Mouse (Mus musculus): ENCODE measurements around the gene Il18rap. TPM values are rescaled to one million over a fixed set of nuclear protein-coding genes. Genes with fewer than 3 reads are reported as not detected.

The Il18rap gene
- polyA plus RNA-seq (2014; fragmentation: Nextera tagmentation; extraction: Ambion mirVana), result 0.28 and 0.36 TPM in 2 replicates

DNA sequence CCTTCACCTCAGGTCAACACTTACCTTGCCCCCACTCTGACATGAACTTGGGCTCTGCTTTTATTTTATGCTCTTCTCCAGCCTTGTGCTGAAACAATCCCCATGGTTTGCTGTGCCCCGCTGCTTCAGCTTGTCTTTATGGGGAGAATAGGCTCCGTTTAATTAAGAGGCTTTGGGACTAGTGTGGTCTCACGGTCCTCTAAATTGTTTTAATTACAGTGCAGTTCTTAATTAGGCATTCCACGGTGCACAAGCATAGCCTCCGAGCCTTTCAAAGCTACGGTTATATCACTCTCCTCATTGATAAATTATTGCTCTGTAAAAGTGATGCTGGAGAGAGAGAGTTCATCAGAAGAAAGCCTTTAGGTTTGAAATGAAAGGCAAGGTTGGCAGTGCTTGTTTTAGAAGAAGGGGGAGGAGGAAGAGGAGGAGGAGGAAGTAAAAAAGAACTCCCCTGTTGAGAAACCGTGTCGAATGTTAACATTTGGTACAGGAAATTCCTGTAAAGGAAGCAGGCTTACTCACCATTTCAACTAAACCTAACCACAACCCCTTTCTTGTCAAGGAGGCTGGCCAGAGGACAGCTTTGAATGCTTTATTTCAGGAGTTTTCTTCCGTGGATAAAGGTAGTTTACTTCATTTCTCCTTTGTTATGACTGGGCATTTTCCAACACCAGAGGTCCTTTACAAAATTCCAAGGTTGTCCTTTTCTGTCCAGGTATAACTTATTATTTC, at the start of gene Il18rap:
Il18rap (plus strand) TSS at position 512 of the 735 bp plus-strand sequence.
- no peak for DNase-seq (ENCODE audit: low spot score)
- no peaks in the 10 kb centered on the region for H3K27me3 ChIP-seq (replicated peaks; ENCODE audit: control insufficient read depth, insufficient read depth, low read length)

DNA sequence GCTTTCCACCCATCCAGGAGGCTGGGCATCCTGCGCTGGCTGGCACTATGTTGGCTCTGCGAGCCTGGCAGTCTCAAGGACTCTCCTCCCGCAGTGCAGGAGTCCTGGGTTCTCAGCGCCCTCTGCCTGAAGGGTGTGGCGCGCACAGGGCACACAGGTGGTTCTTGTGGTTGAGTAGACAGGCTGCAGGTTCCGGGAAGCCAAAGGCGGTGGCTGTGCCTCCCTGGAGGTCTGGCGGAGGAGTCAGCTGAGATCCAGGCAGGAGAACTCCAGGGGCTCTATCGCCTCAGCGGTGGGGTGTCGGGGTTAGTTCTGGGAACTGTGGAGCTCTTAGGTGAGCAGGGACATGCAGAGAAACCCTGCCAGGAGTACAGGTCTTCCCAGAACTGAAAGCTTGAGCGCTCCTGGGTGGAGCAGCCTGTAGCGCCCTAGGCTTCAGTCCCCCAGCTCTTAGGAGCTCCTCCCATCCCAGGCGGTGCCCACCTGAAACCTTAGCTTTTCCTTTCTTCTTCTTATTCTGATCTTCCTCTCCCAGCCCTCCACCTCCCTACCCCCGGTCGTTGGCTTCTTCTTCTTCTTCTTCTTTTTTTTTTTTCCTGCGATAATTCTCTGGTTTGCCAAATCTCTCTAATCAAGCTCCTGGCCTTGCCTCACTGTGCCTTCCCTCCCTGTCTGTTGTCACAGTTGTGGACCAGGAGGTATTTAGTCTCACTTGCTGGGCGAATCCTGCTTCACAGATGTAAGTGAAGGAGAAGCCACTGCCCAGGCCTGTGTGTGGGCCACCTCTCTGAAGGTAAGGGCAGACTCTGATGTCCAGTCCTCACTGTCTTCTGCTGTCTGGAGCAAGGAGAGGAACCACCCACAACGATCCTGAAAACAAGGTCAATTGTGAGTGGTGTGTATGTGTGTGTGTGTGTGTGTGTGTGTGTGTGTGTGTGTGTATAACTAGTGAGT, 49.4 kb upstream of the Il18rap start, which contains the start of gene Il18r1:
Il18r1 (plus strand) TSS at position 76 of the 954 bp plus-strand sequence.
- H3K4me3 ChIP-seq (ENCODE audit: low read depth, low read length), result no peak within 1 kb of the TSS

More for the DNA sequence above, at the start of gene Il18rap:
- H3K4me2 ChIP-seq (ENCODE audit: low read length), result no peak within 1 kb of the TSS
- H3K36me3 ChIP-seq (ENCODE audit: control insufficient read depth, insufficient read depth, low read length), result no peaks in the 10 kb centered on the region
- no peaks in the 10 kb centered on the region for H3K4me1 ChIP-seq (replicated peaks; ENCODE audit: control insufficient read depth, insufficient read depth, low read length)
- 49% methylated on average over 9 of the region's 9 CpGs for WGBS
- H3K9ac ChIP-seq (ENCODE audit: low read length), result no peak within 1 kb of the TSS
- H3K9me3 ChIP-seq (ENCODE audit: control insufficient read depth, low read length), result no peaks in the 10 kb centered on the region
- H3K27ac ChIP-seq (ENCODE audit: low read depth), result no peak within 1 kb of the TSS
- ATAC-seq (replicated peaks; ENCODE audit: low FRiP score, low TSS enrichment, low read depth), result no peak
- no peak within 1 kb of the TSS for H3K4me3 ChIP-seq (ENCODE audit: low read depth, low read length)

DNA sequence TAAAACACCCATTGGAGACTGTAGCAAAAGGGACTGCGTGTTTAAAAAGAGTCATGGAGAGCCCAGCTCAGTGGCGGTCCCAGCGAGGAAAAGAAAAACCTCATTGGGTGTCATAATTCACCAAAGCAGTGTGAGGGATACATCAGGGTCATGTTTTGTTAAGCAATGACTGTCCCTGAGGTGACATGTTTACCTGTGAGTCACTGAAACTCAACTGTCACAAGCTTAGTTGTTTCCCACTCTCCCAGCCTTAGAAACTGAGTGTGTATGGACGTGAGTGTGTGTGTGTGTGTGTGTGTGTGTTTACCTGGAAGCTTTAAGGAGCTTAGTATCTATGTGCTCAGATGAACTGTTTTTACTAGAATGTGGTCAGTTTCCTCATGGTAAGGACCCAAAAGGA, 47.9 kb upstream of the Il18rap start:
- Histone ChIP-seq H3K4me1 (replicated peaks; ENCODE audit: control insufficient read depth, insufficient read depth, low read length) (no peaks in the 10 kb centered on the region), H3K9me3 (ENCODE audit: control insufficient read depth, low read length) (no peaks in the 10 kb centered on the region)
- 84% methylated on average over 4 of the region's 4 CpGs for WGBS

More for the DNA sequence above, 49.4 kb upstream of the Il18rap start, which contains the start of gene Il18r1:
- ATAC-seq (replicated peaks; ENCODE audit: low FRiP score, low TSS enrichment, low read depth), result no peak
- no peaks in the 10 kb centered on the region for H3K4me1 ChIP-seq (replicated peaks; ENCODE audit: control insufficient read depth, insufficient read depth, low read length)
- no peak within 1 kb of the TSS for H3K9ac ChIP-seq (ENCODE audit: low read length)
- H3K27ac ChIP-seq (ENCODE audit: low read depth), result no peak within 1 kb of the TSS
- 42% methylated on average over 20 of the region's 20 CpGs for WGBS
- no peaks in the 10 kb centered on the region for H3K9me3 ChIP-seq (ENCODE audit: control insufficient read depth, low read length)
- H3K4me2 ChIP-seq (ENCODE audit: low read length), result no peak within 1 kb of the TSS
- DNase-seq (ENCODE audit: low spot score), result peak; percentile 53
- no peaks in the 10 kb centered on the region for H3K27me3 ChIP-seq (replicated peaks; ENCODE audit: control insufficient read depth, insufficient read depth, low read length)
- no peaks in the 10 kb centered on the region for H3K36me3 ChIP-seq (ENCODE audit: control insufficient read depth, insufficient read depth, low read length)

DNA sequence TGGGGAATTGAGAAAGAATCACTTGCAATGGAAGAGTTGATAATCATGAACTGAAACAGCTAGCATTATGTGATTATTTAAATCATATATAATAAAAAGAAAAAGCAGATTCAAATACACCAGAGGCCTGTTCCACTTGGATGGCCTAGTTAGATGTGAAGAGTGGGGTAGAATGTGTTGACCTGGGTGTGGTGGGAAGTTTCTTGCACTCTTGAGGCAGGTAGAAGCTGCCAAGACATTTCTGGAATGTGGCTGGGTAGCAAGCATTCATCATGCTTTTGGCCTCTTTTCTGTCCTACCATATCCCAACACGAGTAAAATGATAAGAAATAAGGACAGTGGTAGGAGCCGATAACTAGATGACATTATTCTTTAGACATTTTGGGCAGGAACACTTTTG, 46.4 kb upstream of the Il18rap start:
- H3K27ac ChIP-seq (ENCODE audit: low read depth), result no peak overlapping the region
- no peaks in the 10 kb centered on the region for H3K4me1 ChIP-seq (replicated peaks; ENCODE audit: control insufficient read depth, insufficient read depth, low read length)
- ATAC-seq (replicated peaks; ENCODE audit: low FRiP score, low TSS enrichment, low read depth) (no peak), DNase-seq (ENCODE audit: low spot score) (no peak)
- no peaks in the 10 kb centered on the region for H3K27me3 ChIP-seq (replicated peaks; ENCODE audit: control insufficient read depth, insufficient read depth, low read length)
- no peak overlapping the region for H3K9ac ChIP-seq (ENCODE audit: low read length)
- H3K9me3 ChIP-seq (ENCODE audit: control insufficient read depth, low read length), result no peaks in the 10 kb centered on the region
- H3K36me3 ChIP-seq (ENCODE audit: control insufficient read depth, insufficient read depth, low read length), result no peaks in the 10 kb centered on the region
- H3K4me2 ChIP-seq (ENCODE audit: low read length), result no peak overlapping the region
- H3K4me3 ChIP-seq (ENCODE audit: low read depth, low read length), result no peak overlapping the region
- WGBS, result 78% methylated on average over 2 of the region's 2 CpGs

More for the DNA sequence above, 47.9 kb upstream of the Il18rap start:
- H3K27ac ChIP-seq (ENCODE audit: low read depth), result no peak overlapping the region
- no peak overlapping the region for H3K4me2 ChIP-seq (ENCODE audit: low read length)
- DNase-seq (ENCODE audit: low spot score) (no peak), ATAC-seq (replicated peaks; ENCODE audit: low FRiP score, low TSS enrichment, low read depth) (no peak)
- H3K36me3 ChIP-seq (ENCODE audit: control insufficient read depth, insufficient read depth, low read length), result no peaks in the 10 kb centered on the region
- H3K4me3 ChIP-seq (ENCODE audit: low read depth, low read length), result no peak overlapping the region
- H3K9ac ChIP-seq (ENCODE audit: low read length), result no peak overlapping the region
- no peaks in the 10 kb centered on the region for H3K27me3 ChIP-seq (replicated peaks; ENCODE audit: control insufficient read depth, insufficient read depth, low read length)

DNA sequence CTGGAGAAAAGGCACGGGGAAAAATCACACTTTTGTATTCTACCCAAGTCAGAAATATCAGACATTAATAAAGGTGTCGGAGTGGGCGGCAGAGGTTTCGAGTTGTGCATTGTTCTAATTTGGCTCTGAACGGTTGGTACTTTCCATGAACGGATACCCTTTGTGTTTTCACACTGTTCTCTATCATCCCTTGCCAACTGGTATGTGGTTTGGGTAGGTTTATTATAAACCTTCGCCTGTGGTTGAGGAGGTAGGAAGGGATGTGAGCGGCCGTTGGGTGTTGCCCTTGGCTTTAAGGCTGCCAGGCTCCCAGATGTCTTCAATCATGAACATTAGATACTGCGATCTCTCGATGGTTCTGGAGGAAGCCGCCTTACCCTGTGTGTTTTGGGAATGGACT, 45.3 kb upstream of the Il18rap start:
- Histone ChIP-seq H3K36me3 (ENCODE audit: control insufficient read depth, insufficient read depth, low read length) (no peaks in the 10 kb centered on the region), H3K9ac (ENCODE audit: low read length) (no peak overlapping the region), H3K4me3 (ENCODE audit: low read depth, low read length) (no peak overlapping the region), H3K4me2 (ENCODE audit: low read length) (no peak overlapping the region), H3K27me3 (replicated peaks; ENCODE audit: control insufficient read depth, insufficient read depth, low read length) (no peaks in the 10 kb centered on the region), H3K9me3 (ENCODE audit: control insufficient read depth, low read length) (no peaks in the 10 kb centered on the region), H3K27ac (ENCODE audit: low read depth) (no peak overlapping the region), H3K4me1 (replicated peaks; ENCODE audit: control insufficient read depth, insufficient read depth, low read length) (no peaks in the 10 kb centered on the region)
- DNase-seq (ENCODE audit: low spot score), result no peak
- no peak for ATAC-seq (replicated peaks; ENCODE audit: low FRiP score, low TSS enrichment, low read depth)
- WGBS, result 84% methylated on average over 12 of the region's 12 CpGs

DNA sequence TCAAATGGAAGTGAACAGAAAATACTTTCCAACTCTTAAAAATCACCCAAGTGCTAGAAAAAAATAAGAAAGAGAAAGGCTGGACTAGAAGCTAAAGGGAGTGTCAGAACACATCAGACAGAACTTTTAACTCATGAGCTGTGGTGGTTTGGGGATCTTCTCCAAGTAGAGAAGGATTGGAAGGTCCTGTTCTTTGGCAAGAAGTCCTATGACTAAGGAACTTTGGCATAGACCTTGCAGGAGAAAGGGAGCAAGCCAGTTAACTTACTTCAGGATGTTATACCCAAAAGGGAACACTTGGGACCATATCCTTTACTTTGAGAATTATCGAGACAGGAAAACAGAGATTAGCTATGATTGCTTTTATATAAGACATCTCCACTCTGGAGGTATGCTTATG, 42.8 kb upstream of the Il18rap start:
- no peaks in the 10 kb centered on the region for H3K9me3 ChIP-seq (ENCODE audit: control insufficient read depth, low read length)
- H3K27me3 ChIP-seq (replicated peaks; ENCODE audit: control insufficient read depth, insufficient read depth, low read length), result no peaks in the 10 kb centered on the region
- no peaks in the 10 kb centered on the region for H3K4me1 ChIP-seq (replicated peaks; ENCODE audit: control insufficient read depth, insufficient read depth, low read length)
- H3K27ac ChIP-seq (ENCODE audit: low read depth), result no peak overlapping the region
- no peak overlapping the region for H3K4me3 ChIP-seq (ENCODE audit: low read depth, low read length)
- H3K36me3 ChIP-seq (ENCODE audit: control insufficient read depth, insufficient read depth, low read length), result no peaks in the 10 kb centered on the region
- 100% methylated on average over 1 of the region's 1 CpGs for WGBS
- DNase-seq (ENCODE audit: low spot score) (no peak), ATAC-seq (replicated peaks; ENCODE audit: low FRiP score, low TSS enrichment, low read depth) (no peak)
- H3K4me2 ChIP-seq (ENCODE audit: low read length), result no peak overlapping the region
- no peak overlapping the region for H3K9ac ChIP-seq (ENCODE audit: low read length)

DNA sequence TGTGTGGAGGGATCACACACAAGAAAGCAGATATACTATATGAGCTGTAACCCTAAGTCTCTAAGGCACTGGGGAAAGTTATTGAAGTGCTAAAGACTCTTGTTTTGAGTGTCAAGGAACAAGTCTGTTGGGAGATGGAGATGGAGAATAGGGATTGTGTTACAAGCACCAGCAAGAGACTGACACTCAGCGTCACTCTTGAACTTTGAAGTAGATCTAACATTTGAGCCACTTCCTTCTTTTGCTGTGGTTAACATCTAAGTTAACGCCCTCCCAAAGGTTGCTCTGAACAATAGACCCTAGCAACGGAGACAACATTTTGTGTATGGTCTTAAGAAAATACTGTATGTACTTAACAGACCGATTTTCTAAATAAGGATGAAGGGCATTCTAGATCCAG, 41.5 kb upstream of the Il18rap start:
- DNase-seq (ENCODE audit: low spot score) (no peak), ATAC-seq (replicated peaks; ENCODE audit: low FRiP score, low TSS enrichment, low read depth) (no peak)
- H3K4me2 ChIP-seq (ENCODE audit: low read length), result no peak overlapping the region
- H3K4me3 ChIP-seq (ENCODE audit: low read depth, low read length), result no peak overlapping the region
- 85% methylated on average over 4 of the region's 4 CpGs for WGBS
- no peaks in the 10 kb centered on the region for H3K4me1 ChIP-seq (replicated peaks; ENCODE audit: control insufficient read depth, insufficient read depth, low read length)
- H3K9ac ChIP-seq (ENCODE audit: low read length), result no peak overlapping the region
- no peaks in the 10 kb centered on the region for H3K27me3 ChIP-seq (replicated peaks; ENCODE audit: control insufficient read depth, insufficient read depth, low read length)
- no peaks in the 10 kb centered on the region for H3K9me3 ChIP-seq (ENCODE audit: control insufficient read depth, low read length)
- H3K36me3 ChIP-seq (ENCODE audit: control insufficient read depth, insufficient read depth, low read length), result no peaks in the 10 kb centered on the region
- H3K27ac ChIP-seq (ENCODE audit: low read depth), result no peak overlapping the region

DNA sequence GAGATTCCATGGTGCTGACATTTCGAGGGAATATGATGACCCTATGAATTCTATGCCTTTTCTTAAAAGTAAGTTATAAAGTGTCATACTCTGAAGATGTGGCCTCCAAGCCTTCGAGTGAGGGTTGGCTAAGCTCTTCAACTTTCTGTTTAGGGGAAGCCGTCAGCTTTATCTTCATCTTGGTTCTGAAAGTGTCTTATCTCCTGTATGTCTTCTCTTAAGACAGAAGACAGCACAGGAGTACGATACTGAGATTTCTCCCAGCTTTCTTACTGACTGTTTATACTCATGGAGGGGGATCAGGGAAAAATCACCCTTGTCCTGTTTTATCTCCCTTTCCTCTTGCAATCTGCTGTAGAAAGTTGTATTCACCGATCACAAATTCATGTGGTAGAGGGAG, 40.8 kb upstream of the Il18rap start:
- no peak overlapping the region for H3K27ac ChIP-seq (ENCODE audit: low read depth)
- WGBS, result 68% methylated on average over 5 of the region's 5 CpGs
- no peaks in the 10 kb centered on the region for H3K4me1 ChIP-seq (replicated peaks; ENCODE audit: control insufficient read depth, insufficient read depth, low read length)
- H3K9ac ChIP-seq (ENCODE audit: low read length), result no peak overlapping the region
- ATAC-seq (replicated peaks; ENCODE audit: low FRiP score, low TSS enrichment, low read depth), result no peak
- H3K4me2 ChIP-seq (ENCODE audit: low read length), result no peak overlapping the region
- H3K36me3 ChIP-seq (ENCODE audit: control insufficient read depth, insufficient read depth, low read length), result no peaks in the 10 kb centered on the region
- no peaks in the 10 kb centered on the region for H3K27me3 ChIP-seq (replicated peaks; ENCODE audit: control insufficient read depth, insufficient read depth, low read length)
- no peak for DNase-seq (ENCODE audit: low spot score)
- H3K4me3 ChIP-seq (ENCODE audit: low read depth, low read length), result no peak overlapping the region
- no peaks in the 10 kb centered on the region for H3K9me3 ChIP-seq (ENCODE audit: control insufficient read depth, low read length)
